Mouse (Mus musculus) liver, embryonic 11.5 days (tissue): ENCODE results near the gene Ccdc110. TPM values are rescaled to one million over a fixed set of nuclear protein-coding genes. Genes with fewer than 3 reads are reported as not detected.

Source experiments
- ATAC-seq: fragments of 200-750 bp; cut with Nextera tagmentation; replicated peaks from 2 replicates; pipeline ENCODE4 v1.8.0; 2017; ENCODE audit warnings: moderate number of reproducible peaks, mild to moderate bottlenecking, moderate TSS enrichment, moderate library complexity; ENCODE audit not compliant: low FRiP score
- DNase-seq: peaks from one replicate; pipeline ENCODE4 v3.0.0-alpha.2; 2017; ENCODE audit warnings: low spot score
- H3K27ac ChIP-seq: fragments of 300-500 bp; sonication (generic); 2 replicates; pipeline ENCODE4 v1.5.1; 2014; ENCODE audit warnings: mild to moderate bottlenecking, low read depth, low read length, control low read depth
- H3K27me3 ChIP-seq: fragments of 300-500 bp; sonication (generic); replicated peaks from 2 replicates; pipeline ENCODE4 v1.6.1; 2014; ENCODE audit warnings: low read length, mixed read lengths; ENCODE audit not compliant: control insufficient read depth, insufficient read depth
- H3K36me3 ChIP-seq: fragments of 300-500 bp; sonication (generic); 2 replicates; pipeline ENCODE4 v1.6.1; 2014; ENCODE audit warnings: mild to moderate bottlenecking, low read length, moderate library complexity, mixed read lengths; ENCODE audit not compliant: control insufficient read depth, insufficient read depth
- H3K4me1 ChIP-seq: fragments of 300-500 bp; sonication (generic); replicated peaks from 2 replicates; pipeline ENCODE4 v1.6.1; 2014; ENCODE audit warnings: low read length, mixed read lengths; ENCODE audit not compliant: control insufficient read depth, insufficient read depth
- H3K4me2 ChIP-seq: fragments of 300-500 bp; sonication (generic); 2 replicates; pipeline ENCODE4 v1.6.1; 2014; ENCODE audit warnings: mild to moderate bottlenecking, control low read depth, moderate library complexity
- H3K4me3 ChIP-seq: fragments of 300-500 bp; sonication (generic); 2 replicates; pipeline ENCODE4 v1.5.1; 2014; ENCODE audit warnings: low read depth, low read length, control low read depth
- H3K9ac ChIP-seq: fragments of 300-500 bp; sonication (generic); 2 replicates; pipeline ENCODE4 v1.6.1; 2014; ENCODE audit warnings: low read depth, low read length, control low read depth
- H3K9me3 ChIP-seq: fragments of 300-500 bp; sonication (generic); 2 replicates; pipeline ENCODE4 v1.6.1; 2016; ENCODE audit warnings: low read length, inconsistent platforms, mixed read lengths; ENCODE audit not compliant: control insufficient read depth
- WGBS: fragments of 180-500 bp; shearing (Covaris S2); extraction: QIAGEN DNeasy Blood & Tissue Kit; methylation state at CpG from one replicate; pipeline ENCODE4 v1.1.7; 2014; 5-methylcytosine and 5-hydroxymethylcytosine counted together
- polyA plus RNA-seq: library from polyadenylated mRNA; unstranded; fragments of >200 nt; fragmentation: Nextera tagmentation; extraction: Ambion mirVana; gene quantifications from 2 replicates; pipeline ENCODE4 v1.2.1, GENCODE M21; 2014

The Ccdc110 gene
- polyA plus RNA-seq, 1 experiment from 2014 or later: not detected

DNA sequence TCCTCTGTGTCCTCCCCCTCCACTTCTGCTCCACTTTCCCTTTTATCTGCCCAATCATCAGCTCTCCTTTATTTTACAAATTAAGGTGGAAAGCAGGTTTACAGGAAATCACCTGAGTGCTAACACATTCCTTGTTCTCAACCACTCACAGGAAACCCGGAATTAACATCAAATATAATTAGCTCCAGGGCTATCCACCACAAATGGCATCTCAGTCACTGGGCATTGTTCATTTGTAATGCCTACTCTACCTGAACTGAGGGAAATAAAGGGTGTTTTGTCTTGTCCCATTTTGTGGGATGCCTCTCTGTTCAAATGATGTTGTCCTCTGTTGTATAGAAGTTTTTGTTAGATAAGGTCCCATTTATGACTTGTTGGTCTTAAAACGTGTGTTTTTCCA, 16.2 kb downstream of the Ccdc110 start:
- Histone ChIP-seq H3K9me3 (no peaks in the 10 kb centered on the region), H3K4me2 (no peak overlapping the region), H3K36me3 (no peaks in the 10 kb centered on the region), H3K27ac (no peak overlapping the region), H3K4me3 (no peak overlapping the region), H3K9ac (no peak overlapping the region), H3K4me1 (no peaks in the 10 kb centered on the region), H3K27me3 (no peaks in the 10 kb centered on the region)
- ATAC-seq: no peak
- DNase-seq: no peak
- WGBS: 46% methylated on average over 2 of the region's 2 CpGs

DNA sequence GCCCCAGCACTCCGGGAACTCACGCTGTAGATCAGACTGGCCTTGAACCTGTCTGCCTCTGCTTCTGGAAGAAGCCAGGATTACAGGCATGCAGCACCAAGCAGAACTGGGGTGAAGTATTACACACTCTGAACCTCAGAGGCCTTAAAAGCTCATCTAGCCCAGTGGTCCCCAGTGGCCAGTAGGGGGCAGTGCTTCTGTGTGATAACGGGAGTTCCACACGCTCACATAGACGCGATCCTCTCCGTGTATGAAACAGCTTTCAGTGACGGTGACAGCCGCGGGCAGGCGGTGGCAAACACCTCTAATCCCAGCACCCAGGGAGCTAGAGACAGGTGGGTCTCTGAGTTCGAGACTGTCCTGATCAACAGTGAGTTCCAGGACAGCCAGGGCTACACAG, 36.5 kb downstream of the Ccdc110 start:
- no peak for ATAC-seq
- H3K36me3 ChIP-seq: no peaks in the 10 kb centered on the region
- no peak overlapping the region for H3K27ac ChIP-seq
- peaks cover under 1% of the 10 kb centered on the region; the same call in 1 of the 2 replicates for H3K4me1 ChIP-seq
- H3K27me3 ChIP-seq: no peaks in the 10 kb centered on the region
- H3K4me2 ChIP-seq: no peak overlapping the region
- WGBS: 93% methylated on average over 12 of the region's 12 CpGs
- no peak for DNase-seq
- H3K4me3 ChIP-seq: no peak overlapping the region
- H3K9me3 ChIP-seq: no peaks in the 10 kb centered on the region
- H3K9ac ChIP-seq: no peak overlapping the region

DNA sequence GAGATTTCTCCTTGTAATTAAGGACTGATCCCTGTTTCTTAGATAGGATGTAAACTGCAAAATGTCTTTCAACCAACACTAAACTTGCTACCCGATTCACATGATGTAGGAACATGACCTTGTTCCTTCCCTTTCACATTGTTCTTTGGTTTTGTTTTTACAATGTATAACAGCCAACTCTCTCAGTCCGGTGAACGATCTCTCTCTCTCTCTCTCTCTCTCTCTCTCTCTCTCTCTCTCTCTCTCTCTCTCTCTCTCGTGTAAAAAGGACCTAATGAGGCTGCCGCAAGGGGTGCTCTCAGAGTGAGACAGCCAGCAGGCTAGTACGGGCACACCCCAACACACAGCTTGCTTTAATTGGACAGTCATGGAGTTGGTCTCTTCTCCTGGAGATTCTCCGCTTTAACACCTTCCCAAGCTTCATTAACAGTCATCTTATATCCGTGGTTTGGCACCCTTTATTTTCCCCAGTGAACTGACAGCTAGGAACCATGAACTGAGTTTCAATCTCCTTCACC, 39.6 kb downstream of the Ccdc110 start:
- 77% methylated on average over 8 of the region's 8 CpGs for WGBS

DNA sequence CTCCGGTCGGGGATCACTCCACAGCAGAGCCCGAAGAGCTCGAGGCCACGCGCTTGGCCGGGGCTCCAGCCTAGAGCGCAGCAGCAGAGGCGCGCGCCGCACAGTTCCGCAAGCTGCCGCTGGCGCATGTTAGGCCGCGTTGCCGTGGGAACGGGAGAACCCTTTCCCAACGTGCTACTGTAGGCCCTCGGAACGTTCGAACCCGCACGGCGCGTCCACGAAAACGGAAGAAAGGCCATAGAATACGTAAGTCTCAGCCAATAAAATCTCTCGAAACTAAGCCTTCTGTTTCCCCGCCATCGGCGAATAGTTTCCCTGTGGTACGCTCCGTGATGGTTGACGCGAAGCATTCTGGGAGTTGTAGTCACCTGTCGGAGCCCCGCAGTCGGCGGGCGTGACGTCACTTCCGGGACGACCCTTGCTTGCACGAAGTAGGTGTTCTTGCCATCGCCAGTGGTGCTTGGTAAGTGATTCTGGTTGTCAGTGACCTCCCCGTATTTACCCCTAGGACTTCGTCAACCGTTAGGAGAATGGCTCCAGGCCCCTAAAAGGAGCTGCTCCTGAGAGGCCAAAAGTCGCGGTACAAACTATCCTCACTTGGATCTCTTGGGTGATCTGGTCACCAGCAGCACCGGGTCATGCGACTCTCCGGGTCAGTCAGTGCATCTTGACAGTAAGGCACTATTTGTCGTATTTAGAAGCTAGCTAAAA, 40.9 kb downstream of the Ccdc110 start, which contains the start of the genes 1700029J07Rik and Ufsp2:
Gene 1700029J07Rik (minus strand): TSS at position 127 of the 711 bp plus-strand sequence.
Gene Ufsp2 (plus strand): TSS at position 403 of the 711 bp plus-strand sequence.
- H3K4me2 ChIP-seq: peak within 1 kb of the TSS; percentile 85
- H3K4me3 ChIP-seq: peak within 1 kb of the TSS; percentile 74
- peak; percentile 94 for DNase-seq
- peak within 1 kb of the TSS; percentile 74 for H3K27ac ChIP-seq
- peaks cover 6% of the 10 kb centered on the region; the same call in 1 of the 2 replicates for H3K4me1 ChIP-seq
- H3K9me3 ChIP-seq: no peaks in the 10 kb centered on the region
- H3K9ac ChIP-seq: peak within 1 kb of the TSS; percentile 78
- WGBS: under 1% methylated on average over 57 of the region's 57 CpGs
- ATAC-seq: peak; percentile 97
- H3K36me3 ChIP-seq: peaks cover 12% of the 10 kb centered on the region
- H3K27me3 ChIP-seq: no peaks in the 10 kb centered on the region

More for the DNA sequence above, 39.6 kb downstream of the Ccdc110 start:
- H3K36me3 ChIP-seq: peaks cover 10% of the 10 kb centered on the region
- H3K4me1 ChIP-seq: peaks cover 6% of the 10 kb centered on the region; the same call in 1 of the 2 replicates
- H3K4me2 ChIP-seq: peak overlapping the region; percentile 85
- H3K4me3 ChIP-seq: peak overlapping the region; percentile 74; the same call in 1 of the 2 replicates
- H3K9ac ChIP-seq: peak overlapping the region; percentile 78; the same call in 1 of the 2 replicates
- no peak overlapping the region for H3K27ac ChIP-seq
- no peaks in the 10 kb centered on the region for H3K9me3 ChIP-seq
- no peaks in the 10 kb centered on the region for H3K27me3 ChIP-seq
- DNase-seq (no peak), ATAC-seq (no peak)

DNA sequence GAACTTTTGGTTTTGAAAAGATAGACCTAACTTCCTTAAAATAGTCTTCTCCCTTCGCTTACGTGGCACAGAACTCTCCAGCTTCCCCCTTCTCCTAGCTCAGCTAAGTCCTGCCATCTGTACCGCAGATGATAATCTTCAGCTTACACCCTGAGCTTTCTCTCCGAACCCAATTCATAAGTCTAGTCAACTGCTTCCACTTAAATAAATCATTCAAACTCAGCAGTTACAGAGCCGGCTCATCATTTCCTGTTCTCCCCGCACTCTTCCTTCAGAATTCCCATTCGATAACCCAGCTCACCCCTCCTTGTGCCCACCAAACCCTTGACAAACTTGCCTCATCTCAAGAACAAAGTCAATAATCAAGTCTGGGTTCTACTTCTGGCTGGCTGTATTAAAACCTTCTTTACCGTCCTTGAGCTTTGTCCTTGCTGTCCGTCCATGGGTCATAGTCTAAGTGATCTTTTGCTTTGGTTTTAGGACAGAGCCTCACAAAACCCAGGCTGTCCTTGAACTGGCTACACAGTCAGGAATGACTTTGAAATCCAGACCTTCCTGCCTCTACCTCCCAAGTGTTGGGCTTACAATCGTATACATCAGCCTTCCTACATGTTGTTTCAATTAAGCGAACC, 41.5 kb downstream of the Ccdc110 start:
- Histone ChIP-seq H3K36me3 (peaks cover 15% of the 10 kb centered on the region), H3K27me3 (no peaks in the 10 kb centered on the region), H3K4me3 (peak overlapping the region; percentile 74), H3K4me1 (peaks cover 6% of the 10 kb centered on the region; the same call in 1 of the 2 replicates), H3K4me2 (peak overlapping the region; percentile 85), H3K27ac (no peak overlapping the region), H3K9me3 (no peaks in the 10 kb centered on the region), H3K9ac (peak overlapping the region; percentile 78)
- DNase-seq (no peak), ATAC-seq (peak; percentile 47)
- WGBS: 53% methylated on average over 11 of the region's 11 CpGs

DNA sequence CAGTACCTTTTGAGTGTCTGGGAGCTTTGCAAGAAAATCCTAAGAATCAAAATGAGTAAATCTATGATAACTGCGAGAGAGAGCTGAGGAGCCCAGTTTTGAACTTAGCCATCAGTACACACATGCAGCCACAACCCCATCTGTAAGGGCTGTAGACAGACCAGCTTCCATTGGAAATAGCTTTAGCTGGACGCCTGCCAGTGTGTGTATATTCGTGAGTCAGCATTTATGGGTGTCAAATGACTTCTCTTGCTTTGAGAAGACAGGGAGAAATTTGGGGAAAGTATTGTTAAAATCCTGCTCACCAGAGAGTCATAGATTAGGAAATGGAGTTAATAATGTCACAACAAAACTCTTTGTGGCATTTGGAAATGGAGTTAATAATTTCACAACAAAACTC, 52.2 kb downstream of the Ccdc110 start:
- H3K4me2 ChIP-seq: no peak overlapping the region
- 80% methylated on average over 3 of the region's 3 CpGs for WGBS
- no peak overlapping the region for H3K9ac ChIP-seq
- H3K27ac ChIP-seq: no peak overlapping the region
- peaks cover 12% of the 10 kb centered on the region for H3K36me3 ChIP-seq
- no peak for DNase-seq
- H3K9me3 ChIP-seq: no peaks in the 10 kb centered on the region
- H3K4me1 ChIP-seq: no peaks in the 10 kb centered on the region
- H3K4me3 ChIP-seq: no peak overlapping the region
- no peaks in the 10 kb centered on the region for H3K27me3 ChIP-seq
- ATAC-seq: no peak

DNA sequence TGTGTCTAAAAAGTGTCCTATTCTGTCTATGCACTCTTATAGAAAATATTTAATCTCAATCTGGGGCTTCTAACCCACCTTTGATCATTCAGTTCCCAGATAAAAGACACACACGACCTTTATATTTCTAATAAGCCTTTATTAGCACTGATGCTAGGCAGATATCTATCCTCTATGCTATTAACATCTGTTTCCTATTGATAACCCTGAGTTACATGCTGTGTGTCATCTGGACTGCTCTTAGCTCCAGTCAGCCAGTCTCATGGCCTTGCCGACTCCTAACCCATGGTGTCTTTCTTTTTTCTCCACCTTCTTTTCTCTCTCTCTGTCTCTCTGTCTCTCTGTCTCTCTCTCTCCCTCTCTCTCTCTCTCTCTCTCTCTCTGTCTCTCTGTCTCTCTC, 53.8 kb downstream of the Ccdc110 start:
- H3K36me3 ChIP-seq: peaks cover 9% of the 10 kb centered on the region
- no peaks in the 10 kb centered on the region for H3K4me1 ChIP-seq
- H3K27ac ChIP-seq: no peak overlapping the region
- H3K9me3 ChIP-seq: no peaks in the 10 kb centered on the region
- ATAC-seq (peak; percentile 80), DNase-seq (no peak)
- H3K27me3 ChIP-seq: no peaks in the 10 kb centered on the region
- H3K4me3 ChIP-seq: no peak overlapping the region
- 51% methylated on average over 2 of the region's 2 CpGs for WGBS
- H3K4me2 ChIP-seq: no peak overlapping the region
- H3K9ac ChIP-seq: no peak overlapping the region

DNA sequence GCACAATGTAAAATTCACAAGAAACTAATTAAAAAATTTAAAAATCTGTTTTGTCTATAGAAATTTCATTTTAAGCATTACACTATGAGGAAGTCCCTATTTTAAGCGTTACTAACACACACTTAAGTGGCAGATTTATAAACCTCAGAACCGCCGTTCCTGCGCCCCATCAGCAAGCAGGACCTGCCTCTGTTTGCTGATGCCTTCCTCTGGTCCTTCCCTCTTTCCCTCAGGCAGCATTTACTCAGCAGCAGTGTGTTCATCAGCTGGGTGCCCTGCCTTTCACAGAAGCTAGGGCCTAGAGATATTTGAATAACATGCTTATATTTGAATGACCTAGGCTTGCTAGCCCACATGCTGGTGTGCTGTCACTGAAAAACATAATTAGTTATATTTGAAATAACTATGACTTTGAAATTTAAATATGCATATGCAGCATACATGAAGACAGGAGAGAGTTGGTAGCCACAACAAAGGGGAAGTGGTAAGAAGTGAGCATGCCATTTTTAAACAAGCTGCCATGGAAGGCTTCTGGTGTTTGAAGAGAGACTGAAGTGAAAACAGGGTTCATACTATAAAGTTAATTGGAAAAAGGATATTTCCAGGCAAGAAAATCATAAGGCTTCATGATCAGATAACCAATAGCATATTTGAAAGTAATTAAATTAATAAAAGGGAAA, 56.4 kb downstream of the Ccdc110 start:
- Histone ChIP-seq H3K36me3 (peaks cover 16% of the 10 kb centered on the region), H3K4me3 (no peak overlapping the region), H3K4me1 (no peaks in the 10 kb centered on the region), H3K9ac (no peak overlapping the region), H3K27me3 (no peaks in the 10 kb centered on the region), H3K27ac (no peak overlapping the region), H3K9me3 (no peaks in the 10 kb centered on the region), H3K4me2 (no peak overlapping the region)
- 89% methylated on average over 4 of the region's 4 CpGs for WGBS
- no peak for ATAC-seq
- no peak for DNase-seq
